Mouse (Mus musculus): ENCODE data around the gene Olfr339.
"Not testable (repeated sequence)": the region's sequence is repeated elsewhere in the genome, so short reads cannot be mapped to it uniquely, and the experiment has no call there.

The Olfr339 gene

DNA sequence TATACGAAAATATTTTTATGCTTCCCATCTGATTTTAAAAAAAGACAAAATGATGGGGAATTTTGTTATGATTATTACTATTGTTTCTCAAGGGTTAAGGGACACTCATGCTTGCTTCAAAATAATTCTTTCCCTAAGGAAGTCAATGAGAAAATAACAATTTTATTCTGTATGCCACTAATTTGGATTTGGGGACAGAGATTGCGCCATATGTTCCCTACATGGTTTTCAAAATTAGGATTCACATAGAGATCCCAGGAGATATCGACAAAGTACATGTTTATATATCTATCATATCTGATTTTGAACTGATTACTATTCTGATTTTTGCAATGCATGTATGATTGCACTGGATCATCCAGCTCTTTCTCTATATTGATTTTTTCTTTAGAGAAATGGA lies at the start of gene Olfr339:
Gene Olfr339 (plus strand): TSS at position 301 of the 400 bp plus-strand sequence.
- DNase-seq (ENCODE audit: low read depth, low spot score), result no peak

DNA sequence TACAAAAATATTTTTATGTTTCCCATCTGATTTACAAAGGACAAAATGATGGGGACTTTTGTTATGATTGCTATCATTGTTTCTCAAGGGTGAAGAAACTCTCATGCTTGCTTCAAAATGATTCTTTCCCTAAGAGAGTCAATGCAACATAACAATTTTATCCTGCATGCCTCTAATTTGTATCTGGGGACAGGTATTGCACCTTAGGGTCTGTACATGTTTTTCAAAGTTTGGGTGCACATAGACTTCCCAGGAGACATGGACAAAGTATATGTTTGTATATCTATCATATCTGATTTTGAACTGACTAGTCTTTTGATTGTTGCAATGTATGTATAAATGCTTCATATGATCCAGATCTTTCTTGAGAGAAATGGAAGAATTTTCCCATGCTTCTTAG lies 45.5 kb upstream of the Olfr339 start, which contains the start of gene Olfr338:
Gene Olfr338 (plus strand): TSS at position 301 of the 400 bp plus-strand sequence.
- DNase-seq (ENCODE audit: low read depth, low spot score), result no peak

DNA sequence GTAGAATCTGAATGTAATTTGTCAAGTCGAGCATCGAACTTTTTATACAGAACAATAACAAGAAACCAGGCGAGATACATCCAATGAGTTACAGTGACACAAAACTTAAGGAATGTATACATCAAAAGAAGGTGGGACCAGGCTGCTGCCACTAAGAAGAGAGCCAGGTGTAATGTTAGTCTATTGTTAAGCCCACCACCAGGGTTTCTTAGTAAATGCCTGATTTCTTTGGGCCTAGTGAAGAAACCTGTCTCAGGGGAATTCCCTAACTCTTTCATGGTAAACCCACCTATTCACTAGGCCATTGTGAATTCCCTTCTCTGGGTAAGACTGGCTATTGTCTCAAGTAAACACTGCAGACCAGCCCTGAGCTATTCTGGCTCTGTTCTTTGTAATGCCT lies 3.6 kb upstream of the Olfr339 start:
- not testable (repeated sequence) for DNase-seq (ENCODE audit: low read depth, low spot score)

DNA sequence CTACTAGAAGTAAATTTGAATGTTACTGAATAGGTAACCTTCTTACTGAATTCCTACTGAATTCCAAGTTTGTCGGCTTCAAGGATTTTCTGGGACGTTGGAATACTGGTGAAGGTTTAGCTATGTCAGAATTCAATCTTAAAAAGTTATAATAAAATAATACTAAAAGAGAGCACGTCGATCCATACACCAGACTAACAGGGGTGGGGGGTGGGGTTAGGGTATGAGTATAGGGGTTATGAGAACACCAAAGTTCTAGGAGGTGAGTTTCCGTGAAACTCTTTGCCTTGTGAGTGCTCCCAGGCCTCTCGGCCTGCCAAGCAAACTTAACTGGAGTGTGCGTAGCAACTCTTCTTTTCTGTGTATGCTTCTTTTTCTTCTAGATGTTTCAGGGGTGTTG lies 3.2 kb upstream of the Olfr339 start:
- DNase-seq (ENCODE audit: low read depth, low spot score), result not testable (repeated sequence)

DNA sequence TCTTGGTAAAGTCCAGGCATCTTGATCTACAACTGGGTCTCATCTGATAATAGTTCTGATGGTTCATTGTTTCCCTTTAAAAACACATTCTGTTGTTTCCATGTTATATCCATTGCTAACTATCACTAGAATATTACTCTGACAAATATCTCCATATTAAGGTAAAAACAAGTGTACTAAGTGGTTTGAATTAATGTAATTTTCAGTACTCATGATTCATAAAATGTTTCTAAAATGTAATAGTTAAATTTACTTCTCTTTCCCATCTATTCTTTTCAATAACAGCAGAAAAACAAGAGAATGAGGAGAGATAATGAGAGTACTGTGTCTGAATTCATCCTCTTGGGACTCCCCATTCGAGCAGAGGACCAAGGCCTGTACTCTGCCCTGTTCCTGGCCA lies 33.5 kb downstream of the Olfr339 start, which contains the start of gene Olfr340:
Gene Olfr340 (plus strand): TSS at position 301 of the 400 bp plus-strand sequence.
- no peak for DNase-seq (ENCODE audit: low read depth, low spot score)

DNA sequence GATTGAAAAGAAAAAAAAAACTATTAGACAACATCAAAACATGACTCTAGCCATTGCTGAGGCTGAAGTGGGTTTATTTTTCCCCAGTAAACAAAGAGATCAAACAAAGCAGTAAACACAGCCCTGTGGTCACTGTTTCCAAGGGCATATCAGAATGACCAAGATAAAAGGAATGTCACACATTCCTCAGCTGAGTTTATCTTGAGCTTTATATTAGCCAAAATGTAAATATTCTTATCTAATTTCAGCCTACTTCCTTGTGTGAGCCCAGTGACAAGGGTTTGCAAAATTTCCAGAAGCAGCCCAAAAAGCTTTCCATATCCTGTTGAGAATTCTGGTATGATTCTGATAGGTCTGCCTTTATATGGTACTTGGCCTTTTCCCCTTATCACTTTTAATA lies 54.9 kb downstream of the Olfr339 start:
- no peak for DNase-seq (ENCODE audit: low read depth, low spot score)
